In genomic region chr9:32030203-32030602, GRCm38 (mm10) we compare ENCODE assay signal across 16 mouse cellular contexts.
"Had no signal": no experiment of that assay in that cellular context is flagged by ENCODE, and none has a peak within 500 bp of the region (broad histone marks: within the 10 kb centered on the region; RNA-seq: fewer than 3 reads in every experiment).

No protein-coding gene starts in this region.

- H3K9ac ChIP-seq: neural tube, embryonic 12.5 days; neural tube, embryonic 13.5 days; neural tube, embryonic 15.5 days; stomach, embryonic 15.5 days had no signal

- H3K36me3 ChIP-seq: neural tube, embryonic 12.5 days; neural tube, embryonic 13.5 days; neural tube, embryonic 15.5 days; stomach, embryonic 15.5 days had no signal

- H3K4me2 ChIP-seq: neural tube, embryonic 12.5 days; neural tube, embryonic 13.5 days; neural tube, embryonic 15.5 days; stomach, embryonic 15.5 days had no signal

- H3K4me3 ChIP-seq: neural tube, embryonic 12.5 days; neural tube, embryonic 13.5 days; neural tube, embryonic 15.5 days; stomach, embryonic 15.5 days had no signal

- H3K9me3 ChIP-seq: neural tube, embryonic 12.5 days; neural tube, embryonic 13.5 days; neural tube, embryonic 15.5 days; stomach, embryonic 15.5 days had no signal

- DNase-seq: right cerebral cortex, adult 18-20 months; right cerebral cortex, postnatal 14 days; right cerebral cortex, postnatal 25 days; right cerebral cortex, postnatal 4 days; spleen, adult 18-20 months; thymus, adult 18-20 months; thymus, adult 2 months; thymus, postnatal 14 days; thymus, postnatal 25 days; thymus, postnatal 36 days; thymus, postnatal 4 days had no signal

- H3K27ac ChIP-seq: neural tube, embryonic 12.5 days; neural tube, embryonic 15.5 days; stomach, embryonic 15.5 days; stomach, postnatal 0 days had no signal

- H3K27me3 ChIP-seq: neural tube, embryonic 12.5 days; neural tube, embryonic 13.5 days; neural tube, embryonic 15.5 days; stomach, embryonic 15.5 days had no signal
